Mouse (Mus musculus) intestine, postnatal 0 days (tissue): ENCODE data around the gene Btrc. TPM values are rescaled to one million over a fixed set of nuclear protein-coding genes. Genes with fewer than 3 reads are reported as not detected.

Experiments
- ATAC-seq: fragments of 200-750 bp; cut with Nextera tagmentation; 2 replicates; pipeline ENCODE4 v1.8.0; 2017; ENCODE audit warnings: mild to moderate bottlenecking, moderate TSS enrichment, moderate library complexity
- H3K27ac ChIP-seq: fragments of 300-500 bp; sonication (generic); 2 replicates; pipeline ENCODE4 v1.5.1; 2014; ENCODE audit warnings: mild to moderate bottlenecking, low read depth, low read length, moderate library complexity
- H3K27me3 ChIP-seq: fragments of 300-500 bp; sonication (generic); replicated peaks from 2 replicates; pipeline ENCODE4 v1.6.1; 2014; ENCODE audit warnings: low read length, mixed read lengths; ENCODE audit not compliant: control insufficient read depth, insufficient read depth
- H3K36me3 ChIP-seq: fragments of 300-500 bp; sonication (generic); 2 replicates; pipeline ENCODE4 v1.6.1; 2014; ENCODE audit warnings: mild to moderate bottlenecking, moderate library complexity; ENCODE audit not compliant: control insufficient read depth, insufficient read depth
- H3K4me1 ChIP-seq: fragments of 300-500 bp; sonication (generic); replicated peaks from 2 replicates; pipeline ENCODE4 v1.6.1; 2014; ENCODE audit warnings: antibody characterized with exemption, low read length, mixed read lengths; ENCODE audit not compliant: control insufficient read depth, insufficient read depth
- H3K4me2 ChIP-seq: fragments of 300-500 bp; sonication (generic); replicated peaks from 2 replicates; pipeline ENCODE4 v1.6.1; 2014; ENCODE audit warnings: low read depth, mild to moderate bottlenecking, moderate library complexity
- H3K4me3 ChIP-seq: fragments of 300-500 bp; sonication (generic); 2 replicates; pipeline ENCODE4 v1.5.1; 2014; ENCODE audit warnings: low read depth, low read length
- H3K9ac ChIP-seq: fragments of 300-500 bp; sonication (generic); 2 replicates; pipeline ENCODE4 v1.6.1; 2014; ENCODE audit warnings: mild to moderate bottlenecking, low read depth, low read length
- H3K9me3 ChIP-seq: fragments of 300-500 bp; sonication (generic); 2 replicates; pipeline ENCODE4 v1.6.1; 2016; ENCODE audit warnings: mixed run types; ENCODE audit not compliant: control insufficient read depth
- CTCF ChIP-seq: sonication (generic); IDR thresholded peaks from 2 replicates; pipeline ENCODE4 v1.5.1; 2016; ENCODE audit warnings: low read depth, mild to moderate bottlenecking, control low read depth, antibody characterized with exemption, moderate library complexity
- WGBS: fragments of 180-500 bp; shearing (Covaris S2); extraction: QIAGEN DNeasy Blood & Tissue Kit; methylation state at CpG from one replicate; pipeline ENCODE4 v1.1.7; 2014; 5-methylcytosine and 5-hydroxymethylcytosine counted together
- polyA plus RNA-seq: library from polyadenylated mRNA; unstranded; fragments of >200 nt; fragmentation: Nextera tagmentation; extraction: Ambion mirVana; gene quantifications from 2 replicates; pipeline ENCODE4 v1.2.1, GENCODE M21; 2015

Gene Btrc
- polyA plus RNA-seq, 1 experiment from 2014 or later: 11.9 TPM

DNA sequence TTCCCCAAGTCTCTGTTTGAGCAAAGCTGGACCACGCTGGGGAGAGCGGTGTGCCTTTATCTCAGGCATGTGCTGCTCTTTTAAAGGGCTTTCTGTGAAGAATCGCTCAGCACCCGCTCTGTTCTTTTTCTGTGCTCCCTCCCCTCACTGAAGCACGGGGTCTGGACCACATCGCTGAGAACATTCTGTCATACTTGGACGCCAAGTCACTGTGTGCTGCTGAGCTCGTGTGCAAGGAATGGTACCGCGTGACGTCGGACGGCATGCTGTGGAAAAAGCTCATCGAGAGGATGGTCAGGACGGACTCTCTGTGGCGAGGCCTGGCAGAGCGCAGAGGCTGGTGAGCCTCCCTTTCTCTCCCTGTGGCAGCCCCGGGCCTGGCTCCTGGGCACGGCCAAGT is 144.0 kb downstream of the Btrc start:
- peaks cover 12% of the 10 kb centered on the region; the same call in 1 of the 2 replicates for H3K36me3 ChIP-seq
- no peaks in the 10 kb centered on the region for H3K4me1 ChIP-seq
- TF ChIP-seq CTCF: no peak
- no peaks in the 10 kb centered on the region for H3K27me3 ChIP-seq
- no peak overlapping the region for H3K4me3 ChIP-seq
- no peak overlapping the region for H3K4me2 ChIP-seq
- 73% methylated on average over 19 of the region's 19 CpGs for WGBS
- H3K9me3 ChIP-seq: no peaks in the 10 kb centered on the region
- H3K27ac ChIP-seq: no peak overlapping the region
- ATAC-seq: no peak
- H3K9ac ChIP-seq: no peak overlapping the region

DNA sequence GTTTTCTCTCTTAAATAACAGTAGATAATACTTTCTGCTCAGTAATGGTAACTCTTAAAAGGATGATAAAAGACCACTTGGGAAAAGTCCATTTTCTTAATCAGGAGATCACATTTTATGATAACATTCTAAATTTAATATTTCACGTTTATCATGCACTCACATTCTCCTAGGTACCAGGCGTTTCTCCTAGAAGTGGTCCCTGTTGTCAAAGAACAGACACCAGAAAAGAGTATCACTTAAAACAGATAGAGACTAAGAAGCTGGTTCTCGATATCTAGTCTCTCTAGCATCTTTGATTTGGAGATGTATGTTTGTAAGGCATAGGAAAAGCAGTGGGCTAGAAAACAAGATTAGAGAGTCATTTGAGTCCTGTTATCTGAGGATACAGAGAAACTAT is 147.1 kb downstream of the Btrc start:
- peaks cover 20% of the 10 kb centered on the region; the same call in 1 of the 2 replicates for H3K36me3 ChIP-seq
- no peak for ATAC-seq
- no peak overlapping the region for H3K4me2 ChIP-seq
- H3K27me3 ChIP-seq: no peaks in the 10 kb centered on the region
- no peaks in the 10 kb centered on the region for H3K9me3 ChIP-seq
- 88% methylated on average over 3 of the region's 3 CpGs for whole genome bisulfite sequencing
- H3K9ac ChIP-seq: no peak overlapping the region
- H3K27ac ChIP-seq: no peak overlapping the region
- TF ChIP-seq CTCF: no peak
- no peak overlapping the region for H3K4me3 ChIP-seq
- H3K4me1 ChIP-seq: no peaks in the 10 kb centered on the region

DNA sequence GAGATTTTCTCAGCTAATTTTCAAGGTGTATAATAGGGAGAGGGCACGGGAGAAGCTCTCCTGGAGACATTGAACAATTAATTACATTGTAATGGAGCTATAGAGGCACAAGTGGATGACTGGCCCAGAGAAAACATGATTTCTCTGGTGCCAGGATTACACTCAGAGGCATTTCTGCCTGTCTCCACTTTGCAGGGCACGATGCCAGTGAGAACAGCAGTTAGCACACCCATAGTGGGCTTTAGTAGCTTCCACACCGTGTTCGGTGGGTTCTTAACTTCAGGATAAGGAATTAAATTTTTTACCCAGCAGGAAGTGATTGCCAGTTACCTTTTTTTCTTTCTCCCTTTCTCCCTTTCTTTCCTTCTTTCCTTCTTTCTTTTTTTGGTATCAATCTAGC is 147.9 kb downstream of the Btrc start:
- Histone ChIP-seq H3K27me3 (no peaks in the 10 kb centered on the region), H3K4me1 (no peaks in the 10 kb centered on the region), H3K4me3 (no peak overlapping the region), H3K36me3 (peaks cover 27% of the 10 kb centered on the region; the same call in 1 of the 2 replicates), H3K9ac (no peak overlapping the region), H3K4me2 (no peak overlapping the region), H3K9me3 (no peaks in the 10 kb centered on the region), H3K27ac (no peak overlapping the region)
- no peak for TF ChIP-seq CTCF
- no peak for ATAC-seq
- WGBS: 85% methylated on average over 4 of the region's 4 CpGs

DNA sequence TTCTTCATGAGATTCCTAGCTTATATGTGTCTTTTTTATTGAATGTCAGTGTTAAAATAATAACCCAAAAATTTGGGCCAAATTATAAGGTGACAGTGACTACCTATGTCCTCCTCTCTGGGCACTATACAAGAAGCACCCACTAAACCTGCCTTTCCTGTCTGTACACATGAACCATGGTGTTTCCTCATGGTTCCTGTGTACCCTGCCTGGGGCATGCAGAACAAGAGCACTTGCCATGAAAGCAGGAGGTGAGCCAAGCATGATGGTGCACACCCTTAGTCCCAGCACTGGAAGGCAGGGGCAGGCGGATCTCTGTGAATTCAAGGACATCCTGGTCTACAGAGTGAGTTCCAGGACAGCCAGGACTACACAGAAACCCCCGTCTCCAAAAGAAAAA is 151.8 kb downstream of the Btrc start:
- Histone ChIP-seq H3K4me2 (no peak overlapping the region), H3K4me1 (no peaks in the 10 kb centered on the region), H3K36me3 (peaks cover 41% of the 10 kb centered on the region), H3K4me3 (no peak overlapping the region), H3K9ac (no peak overlapping the region), H3K27ac (no peak overlapping the region), H3K9me3 (no peaks in the 10 kb centered on the region), H3K27me3 (no peaks in the 10 kb centered on the region)
- TF ChIP-seq CTCF: no peak
- ATAC-seq: no peak
- WGBS: 93% methylated on average over 2 of the region's 2 CpGs

DNA sequence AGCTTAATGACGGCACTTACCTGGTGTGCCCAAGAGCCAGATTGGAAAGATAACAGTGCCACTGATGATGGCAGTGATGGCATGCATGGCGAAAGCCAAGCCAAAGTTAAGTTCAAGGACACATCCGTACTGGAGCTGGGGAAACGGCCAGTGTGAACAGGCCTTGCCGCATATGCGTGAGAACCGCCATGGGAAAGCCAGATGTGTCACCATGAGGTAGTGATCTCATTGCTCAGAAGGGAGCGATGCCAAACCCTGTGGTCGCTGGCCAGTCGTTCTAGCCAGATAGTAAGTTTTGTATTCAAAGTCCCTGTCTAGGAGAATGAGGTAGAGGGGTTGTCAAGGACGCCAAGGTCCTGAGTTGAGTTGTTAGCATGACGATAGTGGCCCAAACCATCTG is 152.7 kb downstream of the Btrc start:
- no peak overlapping the region for H3K27ac ChIP-seq
- ATAC-seq: no peak
- H3K4me3 ChIP-seq: no peak overlapping the region
- no peak overlapping the region for H3K4me2 ChIP-seq
- no peaks in the 10 kb centered on the region for H3K4me1 ChIP-seq
- 92% methylated on average over 12 of the region's 12 CpGs for WGBS
- peaks cover 47% of the 10 kb centered on the region for H3K36me3 ChIP-seq
- H3K27me3 ChIP-seq: no peaks in the 10 kb centered on the region
- no peak overlapping the region for H3K9ac ChIP-seq
- no peaks in the 10 kb centered on the region for H3K9me3 ChIP-seq
- TF ChIP-seq CTCF: no peak

DNA sequence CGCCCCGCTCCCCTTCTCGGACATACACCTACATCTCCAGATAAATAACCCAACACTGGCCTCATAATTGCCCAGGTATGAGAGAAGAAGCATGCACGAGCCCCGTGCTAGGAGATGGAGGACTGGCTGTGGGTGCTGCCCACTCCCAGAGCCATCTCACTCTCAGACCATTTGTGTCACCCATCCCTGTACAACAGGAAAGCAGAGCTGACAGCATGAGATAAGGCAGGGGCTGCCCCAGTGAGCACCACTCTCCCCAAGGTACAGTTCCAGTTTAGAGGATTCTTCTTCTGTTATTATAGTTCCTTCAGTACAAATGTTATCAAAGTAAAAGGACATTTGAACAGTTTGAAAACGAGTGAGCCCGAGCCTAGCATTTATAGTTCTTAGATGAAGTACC is 163.8 kb downstream of the Btrc start:
- Histone ChIP-seq H3K4me3 (no peak overlapping the region), H3K27ac (no peak overlapping the region), H3K9me3 (no peaks in the 10 kb centered on the region), H3K27me3 (no peaks in the 10 kb centered on the region), H3K36me3 (peaks cover 36% of the 10 kb centered on the region), H3K4me1 (no peaks in the 10 kb centered on the region), H3K9ac (no peak overlapping the region), H3K4me2 (no peak overlapping the region)
- no peak for ATAC-seq
- no peak for TF ChIP-seq CTCF
- 88% methylated on average over 7 of the region's 7 CpGs for WGBS

DNA sequence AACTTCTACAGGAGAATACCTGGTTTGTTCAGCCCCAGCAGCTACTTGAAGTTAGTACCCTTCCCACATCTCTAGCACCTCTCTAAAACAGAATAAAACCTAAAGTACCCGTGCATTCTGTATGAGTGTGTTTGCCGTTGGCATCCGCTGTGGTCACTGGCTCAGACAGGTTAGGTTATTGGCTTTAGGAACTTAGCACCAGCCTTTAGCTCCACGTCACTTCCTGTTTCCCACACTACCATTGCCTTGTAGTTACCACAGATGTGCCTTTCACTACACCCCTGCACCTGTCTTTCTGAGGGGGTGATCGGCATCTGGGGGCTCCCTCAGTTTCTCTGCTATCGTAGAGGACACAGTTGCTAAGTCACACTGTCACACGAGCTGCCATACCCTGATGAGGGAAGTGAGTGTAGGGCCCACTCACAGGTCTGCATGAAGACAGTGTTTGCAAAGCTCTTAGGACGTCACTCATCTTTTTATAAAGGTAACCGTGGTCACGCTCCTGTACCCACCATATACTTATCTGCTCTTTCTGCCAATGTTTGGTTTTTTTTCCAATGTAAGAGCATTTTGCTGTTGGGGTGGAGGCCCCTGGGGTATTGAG is 164.5 kb downstream of the Btrc start:
- H3K9me3 ChIP-seq: no peaks in the 10 kb centered on the region
- H3K9ac ChIP-seq: no peak overlapping the region
- WGBS: 89% methylated on average over 10 of the region's 10 CpGs
- ATAC-seq: no peak
- no peak overlapping the region for H3K4me3 ChIP-seq
- no peak overlapping the region for H3K4me2 ChIP-seq
- no peaks in the 10 kb centered on the region for H3K27me3 ChIP-seq
- H3K4me1 ChIP-seq: no peaks in the 10 kb centered on the region
- H3K27ac ChIP-seq: no peak overlapping the region
- TF ChIP-seq CTCF: no peak
- H3K36me3 ChIP-seq: peaks cover 36% of the 10 kb centered on the region
